Mouse (Mus musculus): ENCODE data around the gene Adarb1.
A peak's percentile ranks its signal among the peaks of the same experiment; 100 is the strongest.

The Adarb1 gene

GRCm38 (mm10) chr10:77434457-77435151 lies 16.5 kb upstream of the Adarb1 start:
- peak; percentile 68 for DNase-seq

DNA sequence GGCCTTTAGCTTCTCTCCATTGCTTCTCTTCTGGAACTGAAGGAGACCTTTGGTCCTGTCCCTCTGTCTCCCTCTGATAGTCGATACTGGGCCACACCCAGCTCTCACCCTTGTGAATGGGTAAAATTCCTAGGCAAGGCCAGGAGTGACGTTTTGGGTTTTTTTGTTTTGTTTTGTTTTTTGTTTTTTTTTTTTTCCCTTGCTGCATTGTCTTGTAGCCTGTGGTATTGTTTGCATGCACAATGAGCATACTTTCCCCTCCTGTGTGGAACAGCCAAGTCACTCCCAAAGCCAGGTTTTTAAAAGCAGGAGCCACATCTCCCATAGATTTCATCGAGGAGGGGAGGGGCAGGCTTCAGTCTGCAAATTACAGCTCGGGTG lies 16.0 kb upstream of the Adarb1 start:
- no peak for DNase-seq

DNA sequence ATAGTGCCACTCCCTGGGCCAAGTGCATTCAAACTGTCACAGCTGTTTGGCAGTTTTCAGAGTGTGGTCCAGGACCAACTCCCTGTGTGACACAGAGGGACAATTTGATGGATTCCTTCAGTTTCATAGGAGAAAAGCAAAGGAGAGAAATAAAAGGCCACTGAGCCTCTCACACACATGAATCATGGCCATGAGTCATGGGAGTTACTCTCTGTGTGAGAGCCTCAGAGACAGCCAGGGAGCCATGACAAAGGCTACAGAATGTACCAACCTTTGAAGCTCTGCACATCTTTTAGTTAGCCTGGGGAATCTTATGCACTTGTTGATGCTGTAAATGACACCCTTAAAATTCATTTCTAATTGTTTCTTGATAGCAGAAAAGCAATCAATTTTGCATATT lies 12.7 kb upstream of the Adarb1 start:
- DNase-seq, result no peak

DNA sequence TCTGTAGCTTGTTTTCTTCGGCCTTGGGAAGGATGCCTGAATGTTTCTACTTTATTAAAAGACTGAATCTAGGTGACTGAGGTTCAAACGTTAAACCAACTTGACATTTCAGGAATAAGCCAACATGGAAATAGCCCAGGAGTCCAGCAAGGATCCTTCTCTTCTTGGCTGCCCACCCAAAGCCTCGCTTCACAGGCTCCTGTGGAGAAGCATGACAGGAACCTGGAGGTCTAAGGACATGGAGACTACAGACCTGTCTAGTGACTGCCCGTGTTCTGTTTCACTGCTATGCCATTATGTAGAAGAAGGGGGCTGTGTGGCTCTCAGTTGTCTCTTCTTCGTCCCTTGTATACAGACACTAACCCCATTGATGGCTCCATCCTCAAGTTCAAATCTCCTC lies 11.9 kb upstream of the Adarb1 start:
- DNase-seq, result no peak

DNA sequence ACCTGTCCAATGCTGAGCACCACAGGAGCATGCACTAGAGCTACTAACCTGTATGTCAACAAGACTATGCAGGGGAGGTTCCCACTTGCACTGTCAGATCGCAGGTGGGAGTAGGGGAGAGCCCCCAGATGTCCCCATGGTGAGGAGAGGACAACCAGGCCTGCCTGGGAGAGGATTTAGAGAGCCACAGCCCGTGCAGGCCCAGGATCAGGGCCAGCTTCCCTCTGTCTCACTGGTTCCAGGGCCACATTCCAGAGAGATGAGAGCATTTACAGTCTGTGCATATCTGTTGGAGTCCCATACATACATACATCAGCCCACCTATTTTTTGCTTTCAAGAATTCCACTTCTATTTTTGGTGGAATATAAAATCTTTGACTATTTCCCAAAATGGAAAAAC lies 9.5 kb upstream of the Adarb1 start:
- DNase-seq, result no peak

- no peak for DNase-seq
Observed at GRCm38 (mm10) chr10:77420190-77420589, 2.1 kb upstream of the Adarb1 start.

- no peak for DNase-seq
Observed at GRCm38 (mm10) chr10:77417240-77418102, 599 bp downstream of the Adarb1 start.

DNA sequence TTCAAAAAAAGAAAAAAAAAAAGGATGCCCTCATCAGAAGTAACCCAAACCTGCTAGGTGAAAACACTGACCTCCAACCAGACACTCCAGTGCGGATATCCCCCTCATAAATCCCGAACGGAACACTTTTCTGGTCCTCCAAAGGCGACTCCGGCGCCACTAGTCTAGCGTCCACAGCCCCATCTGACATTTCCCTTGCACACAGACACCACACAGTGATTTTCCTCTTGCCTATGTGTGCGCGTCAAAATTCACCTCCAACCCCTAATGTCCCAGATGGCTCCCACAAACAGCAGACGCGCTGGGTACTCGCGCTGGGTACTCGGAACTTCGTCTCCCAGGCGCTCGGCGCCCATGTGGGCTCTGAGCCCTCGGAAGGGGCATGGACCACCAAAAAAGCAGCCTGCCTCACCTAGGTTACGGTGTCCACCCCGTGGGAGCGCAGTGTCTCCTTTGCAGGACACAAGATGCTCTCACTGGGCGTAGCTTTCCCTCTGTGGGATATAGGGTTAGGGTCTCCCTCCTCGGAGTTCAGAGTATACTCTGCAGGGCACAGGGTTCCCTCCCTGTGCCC lies 1.3 kb downstream of the Adarb1 start:
- peak; percentile 43 for DNase-seq

GRCm38 (mm10) chr10:77415867-77416266 lies 2.2 kb downstream of the Adarb1 start:
- no peak for DNase-seq

GRCm38 (mm10) chr10:77413791-77414190 lies 4.3 kb downstream of the Adarb1 start:
- no peak for DNase-seq

- DNase-seq, result no peak
Observed at GRCm38 (mm10) chr10:77409154-77409553, 8.9 kb downstream of the Adarb1 start.

- no peak for DNase-seq
Observed at GRCm38 (mm10) chr10:77408241-77408640, 9.8 kb downstream of the Adarb1 start.

GRCm38 (mm10) chr10:77406486-77406885 lies 11.6 kb downstream of the Adarb1 start:
- no peak for DNase-seq

DNA sequence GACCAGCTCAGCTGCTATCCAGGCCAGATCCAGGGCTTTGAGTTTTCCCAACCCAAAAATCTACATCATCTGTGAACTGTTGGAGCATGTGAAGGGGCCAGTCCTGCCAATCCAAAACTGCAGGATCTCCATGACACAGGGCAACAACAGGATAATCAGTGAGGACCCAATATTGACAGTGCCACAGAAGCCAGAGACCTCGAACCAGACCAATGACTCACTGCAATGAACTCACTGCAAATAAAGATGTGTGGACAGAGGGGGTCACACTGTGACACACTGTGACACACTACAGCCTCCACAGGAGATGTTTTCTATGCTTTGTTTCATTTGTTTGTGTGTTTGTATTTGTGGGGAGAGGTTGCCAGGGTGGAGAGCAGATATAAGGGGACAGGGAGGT lies 15.6 kb downstream of the Adarb1 start:
- DNase-seq, result no peak

DNA sequence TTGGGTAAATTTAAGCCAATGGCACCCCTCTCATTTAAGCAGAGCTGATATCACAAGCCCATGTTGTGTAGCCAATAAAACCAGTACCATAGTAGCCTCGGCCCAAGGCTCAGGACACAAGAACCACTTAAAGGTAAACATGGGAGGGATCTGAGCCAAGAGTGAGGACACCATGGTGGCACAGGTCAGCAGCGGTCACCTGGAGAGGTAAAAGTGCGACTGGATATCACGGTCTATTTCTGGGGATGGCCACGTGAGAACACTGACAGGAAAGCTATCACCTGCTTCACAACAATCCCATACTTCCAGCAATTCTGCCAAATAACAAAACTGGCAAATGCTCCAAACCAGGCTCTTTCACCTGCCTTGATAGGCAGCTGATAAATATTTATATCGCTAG lies 17.0 kb downstream of the Adarb1 start:
- DNase-seq, result no peak

- DNase-seq, result no peak
Observed at GRCm38 (mm10) chr10:77399938-77400337, 18.1 kb downstream of the Adarb1 start.

DNA sequence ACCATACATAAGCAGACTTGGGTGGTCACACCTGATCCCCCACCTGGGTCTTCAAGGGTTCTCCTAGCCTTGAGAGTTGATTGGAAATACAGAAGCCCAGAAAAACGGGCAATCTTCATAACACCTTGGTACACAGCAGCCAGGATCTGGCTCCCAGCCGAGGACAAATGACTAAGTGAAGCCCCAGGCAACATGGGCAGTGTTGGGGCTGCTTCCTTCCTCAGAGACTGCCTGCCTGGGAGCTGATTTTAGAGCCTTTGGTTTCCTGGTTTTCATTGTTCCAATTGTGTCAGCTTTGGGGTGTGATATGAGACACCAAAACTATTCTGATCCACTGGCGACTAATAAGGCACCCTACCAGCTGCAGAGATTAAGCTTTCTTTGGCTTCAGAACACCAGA lies 20.0 kb downstream of the Adarb1 start:
- peak; percentile 72 for DNase-seq

DNA sequence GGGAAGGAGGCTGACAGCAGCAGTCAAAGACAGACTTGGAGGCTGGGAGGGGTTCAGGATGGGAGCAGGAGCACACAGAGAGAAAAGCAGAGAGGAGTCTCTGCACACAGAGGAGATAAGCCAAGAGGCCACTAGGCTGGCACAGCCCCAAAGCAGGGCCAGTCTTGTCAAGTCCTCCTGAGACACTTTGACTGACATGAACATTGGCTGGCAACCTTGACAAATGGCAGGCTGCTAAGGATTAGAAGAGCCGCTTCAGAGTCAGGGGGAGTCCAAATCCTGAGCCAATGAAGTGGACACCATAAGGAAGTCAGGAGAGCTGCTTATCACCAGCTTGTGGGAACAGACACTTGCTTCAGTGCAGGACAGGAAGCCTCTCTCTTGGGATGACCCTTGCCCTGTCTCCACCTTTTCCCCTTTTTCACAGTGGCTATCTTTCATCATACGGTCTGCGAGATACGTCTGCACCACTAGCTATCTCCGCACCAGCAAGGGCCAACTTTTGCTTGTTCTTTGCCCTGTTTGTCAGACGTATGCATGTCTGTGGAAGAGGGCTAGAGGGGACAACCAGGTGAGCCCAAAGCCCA lies 20.9 kb downstream of the Adarb1 start:
- DNase-seq, result no peak

DNA sequence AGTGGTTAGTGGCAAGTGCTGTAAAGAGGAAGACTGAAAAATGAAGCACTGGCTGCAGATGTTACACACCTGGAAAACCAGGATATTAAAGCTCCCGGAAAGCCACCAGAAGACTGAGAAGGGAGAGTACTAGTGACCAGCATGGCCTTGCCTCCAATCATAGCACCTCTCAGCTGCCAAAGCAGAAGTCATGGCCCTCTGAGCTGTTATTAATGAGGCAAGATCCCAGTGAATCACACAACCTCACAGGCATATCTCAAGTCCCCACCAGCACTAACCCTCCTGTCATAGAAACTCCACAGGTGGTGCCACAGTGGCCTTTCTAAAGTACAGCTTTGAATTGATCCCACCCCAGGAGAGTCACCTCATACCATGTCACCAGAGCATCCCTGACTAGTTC lies 22.1 kb downstream of the Adarb1 start:
- DNase-seq, result no peak

- DNase-seq, result no peak
Observed at GRCm38 (mm10) chr10:77391072-77391471, 27.0 kb downstream of the Adarb1 start.

GRCm38 (mm10) chr10:77387558-77387957 lies 30.5 kb downstream of the Adarb1 start:
- no peak for DNase-seq

DNA sequence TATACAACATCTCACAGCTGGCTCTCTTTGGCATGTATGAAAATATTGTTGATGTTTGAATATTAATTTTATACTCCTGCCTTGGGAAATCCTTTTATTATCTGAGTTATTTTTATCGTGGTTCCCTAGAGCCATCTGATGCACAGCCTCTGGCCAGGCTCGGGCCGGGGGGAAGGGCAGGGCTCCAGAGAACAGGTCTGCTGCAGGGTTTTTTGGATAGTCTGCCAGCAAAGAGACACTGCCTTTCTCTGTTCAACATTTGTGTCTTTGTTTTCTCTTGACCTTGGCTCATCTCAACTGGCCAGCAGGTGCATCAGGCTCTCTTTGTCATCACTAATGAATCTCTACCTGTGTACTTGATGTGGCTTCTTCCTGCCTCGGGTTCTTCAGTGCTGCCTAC lies 32.3 kb downstream of the Adarb1 start:
- DNase-seq, result no peak

GRCm38 (mm10) chr10:77383045-77383444 lies 35.0 kb downstream of the Adarb1 start:
- no peak for DNase-seq

- no peak for DNase-seq
Observed at GRCm38 (mm10) chr10:77381191-77381590, 36.9 kb downstream of the Adarb1 start.
